15 mouse cellular contexts compared by ENCODE assay signal in the genomic region with DNA sequence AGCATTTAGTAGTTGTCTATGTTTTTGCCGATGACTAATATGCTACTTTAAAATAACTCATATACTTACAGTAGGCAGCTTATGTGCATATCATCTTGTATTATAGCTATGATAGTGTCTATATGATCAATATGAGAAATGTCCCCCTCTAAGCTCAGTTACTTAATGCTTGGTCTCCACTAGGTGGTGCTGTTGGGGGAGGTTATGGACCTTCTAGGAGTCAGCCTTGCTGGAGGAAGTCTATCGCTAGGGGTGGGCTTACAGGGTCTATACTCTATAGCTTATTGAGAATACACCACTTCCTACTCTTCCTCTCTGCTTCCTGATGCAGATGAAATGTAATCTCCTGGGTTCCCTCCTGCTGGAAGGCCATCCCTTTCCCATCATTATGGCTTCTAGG.
DNase-seq lines count a peak whose midpoint lies in the region; ATAC-seq and TF ChIP-seq lines count a peak whose summit lies in the region.
"Had no signal": no experiment of that assay in that cellular context is flagged by ENCODE, and none has a peak within 500 bp of the region (broad histone marks: within the 10 kb centered on the region; RNA-seq: fewer than 3 reads in every experiment).

No protein-coding gene starts in this region.

- peaks cover 4% of the 10 kb centered on the region for H3K4me1 ChIP-seq in heart, adult 2 months (ENCODE audit: control insufficient read depth, insufficient read depth, low read length)
- no peaks in the 10 kb centered on the region for H3K4me1 ChIP-seq in intestine, embryonic 16.5 days (ENCODE audit: control insufficient read depth, insufficient read depth, low read length)
- H3K4me1 ChIP-seq: limb, embryonic 12.5 days; midbrain, embryonic 10.5 days had no signal

- no peaks in the 10 kb centered on the region for H3K36me3 ChIP-seq in heart, adult 2 months (ENCODE audit: control insufficient read depth, insufficient read depth, low read length)
- H3K36me3 ChIP-seq in intestine, embryonic 16.5 days (ENCODE audit: control insufficient read depth, insufficient read depth, low read length): no peaks in the 10 kb centered on the region
- H3K36me3 ChIP-seq: limb, embryonic 12.5 days; midbrain, embryonic 10.5 days had no signal

- TF ChIP-seq EP300 in heart, adult 2 months (IDR thresholded peaks at IDR 0.05; ENCODE audit: insufficient read depth, low read depth, low read length): no peak

- TF ChIP-seq POLR2A in heart, adult 2 months (IDR thresholded peaks at IDR 0.05; ENCODE audit: insufficient read depth, low read depth, low read length): no peak

- no peak overlapping the region for H3K9ac ChIP-seq in heart, adult 2 months (ENCODE audit: low read depth, low read length)
- H3K9ac ChIP-seq in intestine, embryonic 16.5 days (ENCODE audit: low read depth, low read length): no peak overlapping the region
- H3K9ac ChIP-seq: limb, embryonic 12.5 days had no signal

- intact Hi-C loops in heart, adult 2 months (cut with DNase I): no loop called here
- intact Hi-C loops in heart, postnatal 36 days (cut with DNase I): no loop called here

- no peak for DNase-seq in heart, adult 2 months
- no peak for DNase-seq in heart, postnatal 36 days
- DNase-seq in thymus, postnatal 14 days: peak; percentile 33
- DNase-seq in thymus, adult 18-20 months: no peak
- DNase-seq in c-Kit-positive CD71-positive TER-119-positive erythroid progenitor cells, embryonic 14.5 days (ENCODE audit: low spot score): peak; percentile 13
- peak; percentile 9 for DNase-seq in thymus, postnatal 25 days
- no peak for DNase-seq in adipocyte (ENCODE audit: low spot score)
- DNase-seq: cerebellum, adult 9-10 months; gastrocnemius, postnatal 36 days; kidney, postnatal 10 days; lung, adult 18-20 months had no signal

- H3K27ac ChIP-seq in heart, adult 2 months: no peak overlapping the region
- no peak overlapping the region for H3K27ac ChIP-seq in intestine, embryonic 16.5 days (ENCODE audit: low read length)
- H3K27ac ChIP-seq: limb, embryonic 12.5 days; midbrain, embryonic 10.5 days had no signal

- peak; percentile 19; the same call in 1 of the 2 replicates for TF ChIP-seq CTCF in heart, adult 2 months (IDR thresholded peaks at IDR 0.05)

- ATAC-seq in intestine, embryonic 16.5 days: no peak
- ATAC-seq: hindbrain, embryonic 16.5 days had no signal

- H3K79me2 ChIP-seq in heart, adult 2 months (replicated peaks; ENCODE audit: control insufficient read depth, insufficient read depth, low read length): no peaks in the 10 kb centered on the region

- H3K9me3 ChIP-seq in intestine, embryonic 16.5 days (ENCODE audit: control insufficient read depth, low read length): no peaks in the 10 kb centered on the region

- no peak overlapping the region for H3K4me2 ChIP-seq in intestine, embryonic 16.5 days (ENCODE audit: low read depth, low read length)
- H3K4me2 ChIP-seq: limb, embryonic 12.5 days had no signal

- WGBS in heart, adult 2 months: 87% methylated on average over 2 of the region's 2 CpGs
- WGBS in intestine, embryonic 16.5 days: 91% methylated on average over 2 of the region's 2 CpGs

- H3K27me3 ChIP-seq in heart, adult 2 months (ENCODE audit: control insufficient read depth, insufficient read depth, low read length): no peaks in the 10 kb centered on the region
- no peaks in the 10 kb centered on the region for H3K27me3 ChIP-seq in intestine, embryonic 16.5 days (replicated peaks; ENCODE audit: control insufficient read depth, insufficient read depth, low read length)
- H3K27me3 ChIP-seq: limb, embryonic 12.5 days had no signal

- H3K4me3 ChIP-seq in heart, adult 2 months: no peak overlapping the region
- no peak overlapping the region for H3K4me3 ChIP-seq in intestine, embryonic 16.5 days (ENCODE audit: low read length)
- H3K4me3 ChIP-seq: limb, embryonic 12.5 days; midbrain, embryonic 10.5 days had no signal

Comparison
In these comparisons a context has a peak if more than half of its experiments do, and no peak if none do; other contexts are left out.
1. DNase-seq: peak in thymus, postnatal 14 days (single experiment), c-Kit-positive CD71-positive TER-119-positive erythroid progenitor cells, embryonic 14.5 days (single experiment) and thymus, postnatal 25 days (single experiment); none in heart, adult 2 months (0 of 2), heart, postnatal 36 days (0 of 2), thymus, adult 18-20 months (0 of 2) and adipocyte (single experiment).